Mouse (Mus musculus): ENCODE results near the gene Phtf1. TPM values are rescaled to one million over a fixed set of nuclear protein-coding genes. Genes with fewer than 3 reads are reported as not detected.

The Phtf1 gene
- 22.2 and 24.7 TPM in 2 replicates for polyA plus RNA-seq (2012; rRNA removed)

GRCm38 (mm10) chr3:103967861-103968691 lies at the start of gene Phtf1:
Gene Phtf1 (plus strand): TSS chr3:103968110.
- no peaks in the 10 kb centered on the region; the same call in 1 of the 2 replicates for H3K4me1 ChIP-seq (ENCODE audit: control insufficient read depth, insufficient read depth, low read length)
- no peaks in the 10 kb centered on the region for H3K27me3 ChIP-seq (ENCODE audit: control insufficient read depth, insufficient read depth, low read length)
- under 1% methylated on average over 70 of the region's 70 CpGs for WGBS
- peak within 1 kb of the TSS; percentile 85 for H3K4me3 ChIP-seq (replicated peaks; ENCODE audit: insufficient read depth, low read depth, low read length)
- H3K27ac ChIP-seq (ENCODE audit: insufficient read depth, low read length) = peak within 1 kb of the TSS; percentile 80
- peak; percentile 86 to 91 for DNase-seq
- TF ChIP-seq CTCF (IDR thresholded peaks at IDR 0.05; ENCODE audit: borderline replicate concordance, insufficient read depth, low read depth, low read length) = no peak
- peak; percentile 82 for TF ChIP-seq POLR2A (IDR thresholded peaks at IDR 0.05; ENCODE audit: borderline replicate concordance, insufficient read depth, low read length)

GRCm38 (mm10) chr3:103920094-103920493 lies 47.8 kb upstream of the Phtf1 start:
- Histone ChIP-seq H3K4me1 (ENCODE audit: control insufficient read depth, insufficient read depth, low read length) (peaks cover 2% of the 10 kb centered on the region; the same call in 1 of the 2 replicates), H3K27ac (ENCODE audit: insufficient read depth, low read length) (no peak overlapping the region), H3K4me3 (replicated peaks; ENCODE audit: insufficient read depth, low read depth, low read length) (no peak overlapping the region), H3K27me3 (ENCODE audit: control insufficient read depth, insufficient read depth, low read length) (no peaks in the 10 kb centered on the region)
- DNase-seq = no peak
- 88% methylated on average over 1 of the region's 1 CpGs for WGBS
- TF ChIP-seq POLR2A (IDR thresholded peaks at IDR 0.05; ENCODE audit: borderline replicate concordance, insufficient read depth, low read length) (no peak), CTCF (IDR thresholded peaks at IDR 0.05; ENCODE audit: borderline replicate concordance, insufficient read depth, low read depth, low read length) (no peak)

DNA sequence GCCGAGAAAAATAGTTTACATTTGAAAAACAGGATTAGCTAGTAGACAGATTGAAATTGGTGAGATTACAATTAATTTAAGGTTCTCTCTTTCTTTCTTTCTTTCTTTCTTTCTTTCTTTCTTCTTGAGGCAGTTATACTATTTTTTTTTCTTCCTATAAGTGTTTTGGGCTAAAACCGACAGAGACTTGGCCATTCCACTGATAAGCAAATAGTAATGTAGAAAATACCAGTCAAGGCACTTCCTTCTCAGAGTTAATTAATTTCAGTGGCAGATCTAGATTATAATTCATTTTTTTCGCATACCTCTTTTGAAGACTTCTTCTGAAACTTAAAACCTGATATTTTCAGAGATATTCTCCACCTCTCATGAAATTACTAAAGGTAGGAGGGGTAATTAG lies 42.6 kb upstream of the Phtf1 start:
- H3K27ac ChIP-seq (ENCODE audit: insufficient read depth, low read length) = no peak overlapping the region
- no peak for DNase-seq
- no peaks in the 10 kb centered on the region for H3K27me3 ChIP-seq (ENCODE audit: control insufficient read depth, insufficient read depth, low read length)
- peaks cover 2% of the 10 kb centered on the region; the same call in 1 of the 2 replicates for H3K4me1 ChIP-seq (ENCODE audit: control insufficient read depth, insufficient read depth, low read length)
- TF ChIP-seq CTCF (IDR thresholded peaks at IDR 0.05; ENCODE audit: borderline replicate concordance, insufficient read depth, low read depth, low read length) (no peak), POLR2A (IDR thresholded peaks at IDR 0.05; ENCODE audit: borderline replicate concordance, insufficient read depth, low read length) (no peak)
- WGBS = 83% methylated on average over 3 of the region's 3 CpGs
- H3K4me3 ChIP-seq (replicated peaks; ENCODE audit: insufficient read depth, low read depth, low read length) = no peak overlapping the region

GRCm38 (mm10) chr3:103927511-103927910 lies 40.4 kb upstream of the Phtf1 start:
- peak; percentile 43 to 45 for DNase-seq
- H3K27ac ChIP-seq (ENCODE audit: insufficient read depth, low read length) = no peak overlapping the region
- WGBS = 23% methylated on average over 6 of the region's 6 CpGs

GRCm38 (mm10) chr3:103944794-103945562 lies 22.9 kb upstream of the Phtf1 start:
- no peaks in the 10 kb centered on the region for H3K4me1 ChIP-seq (ENCODE audit: control insufficient read depth, insufficient read depth, low read length)
- no peaks in the 10 kb centered on the region for H3K27me3 ChIP-seq (ENCODE audit: control insufficient read depth, insufficient read depth, low read length)
- H3K27ac ChIP-seq (ENCODE audit: insufficient read depth, low read length) = no peak overlapping the region
- WGBS = 18% methylated on average over 1 of the region's 1 CpGs
- TF ChIP-seq CTCF (IDR thresholded peaks at IDR 0.05; ENCODE audit: borderline replicate concordance, insufficient read depth, low read depth, low read length) = no peak
- no peak for TF ChIP-seq POLR2A (IDR thresholded peaks at IDR 0.05; ENCODE audit: borderline replicate concordance, insufficient read depth, low read length)
- H3K4me3 ChIP-seq (replicated peaks; ENCODE audit: insufficient read depth, low read depth, low read length) = no peak overlapping the region
- peak in 1 of 2 experiments; percentile 37 for DNase-seq

More at GRCm38 (mm10) chr3:103927511-103927910, 40.4 kb upstream of the Phtf1 start:
- TF ChIP-seq POLR2A (IDR thresholded peaks at IDR 0.05; ENCODE audit: borderline replicate concordance, insufficient read depth, low read length) (no peak), CTCF (IDR thresholded peaks at IDR 0.05; ENCODE audit: borderline replicate concordance, insufficient read depth, low read depth, low read length) (no peak)
- H3K4me1 ChIP-seq (ENCODE audit: control insufficient read depth, insufficient read depth, low read length) = no peaks in the 10 kb centered on the region
- H3K4me3 ChIP-seq (replicated peaks; ENCODE audit: insufficient read depth, low read depth, low read length) = no peak overlapping the region
- H3K27me3 ChIP-seq (ENCODE audit: control insufficient read depth, insufficient read depth, low read length) = no peaks in the 10 kb centered on the region

GRCm38 (mm10) chr3:103948666-103949065 lies 19.2 kb upstream of the Phtf1 start:
- WGBS = 87% methylated on average over 7 of the region's 7 CpGs
- Histone ChIP-seq H3K4me1 (ENCODE audit: control insufficient read depth, insufficient read depth, low read length) (no peaks in the 10 kb centered on the region), H3K4me3 (replicated peaks; ENCODE audit: insufficient read depth, low read depth, low read length) (no peak overlapping the region), H3K27me3 (ENCODE audit: control insufficient read depth, insufficient read depth, low read length) (no peaks in the 10 kb centered on the region), H3K27ac (ENCODE audit: insufficient read depth, low read length) (no peak overlapping the region)
- TF ChIP-seq CTCF (IDR thresholded peaks at IDR 0.05; ENCODE audit: borderline replicate concordance, insufficient read depth, low read depth, low read length) (no peak), POLR2A (IDR thresholded peaks at IDR 0.05; ENCODE audit: borderline replicate concordance, insufficient read depth, low read length) (no peak)
- DNase-seq = no peak

- Histone ChIP-seq H3K4me1 (ENCODE audit: control insufficient read depth, insufficient read depth, low read length) (no peaks in the 10 kb centered on the region), H3K27me3 (ENCODE audit: control insufficient read depth, insufficient read depth, low read length) (no peaks in the 10 kb centered on the region), H3K4me3 (replicated peaks; ENCODE audit: insufficient read depth, low read depth, low read length) (no peak overlapping the region), H3K27ac (ENCODE audit: insufficient read depth, low read length) (no peak overlapping the region)
- no peak for TF ChIP-seq POLR2A (IDR thresholded peaks at IDR 0.05; ENCODE audit: borderline replicate concordance, insufficient read depth, low read length)
- no peak for TF ChIP-seq CTCF (IDR thresholded peaks at IDR 0.05; ENCODE audit: borderline replicate concordance, insufficient read depth, low read depth, low read length)
- no peak for DNase-seq
- 88% methylated on average over 3 of the region's 3 CpGs for WGBS
These were observed 7.3 kb upstream of the Phtf1 start for GRCm38 (mm10) chr3:103960622-103961021.

Data from cerebellum, adult 2 months (tissue).